Comparison of ENCODE assay signal across 16 mouse cellular contexts in genomic region chr2:80662682-80663081, GRCm38 (mm10).
"Had no signal": no experiment of that assay in that cellular context is flagged by ENCODE, and none has a peak within 500 bp of the region (broad histone marks: within the 10 kb centered on the region; RNA-seq: fewer than 3 reads in every experiment).

No protein-coding gene starts in this region.

- H3K9me3 ChIP-seq: neural tube, embryonic 13.5 days; neural tube, embryonic 15.5 days; stomach, embryonic 15.5 days had no signal

- H3K27me3 ChIP-seq: neural tube, embryonic 13.5 days; neural tube, embryonic 15.5 days; stomach, embryonic 15.5 days had no signal

- H3K4me3 ChIP-seq: neural tube, embryonic 13.5 days; neural tube, embryonic 15.5 days; stomach, embryonic 15.5 days had no signal

- DNase-seq: retina, postnatal 1 day; right cerebral cortex, adult 18-20 months; right cerebral cortex, postnatal 14 days; right cerebral cortex, postnatal 25 days; right cerebral cortex, postnatal 4 days; spleen, adult 18-20 months; thymus, adult 18-20 months; thymus, adult 2 months; thymus, postnatal 14 days; thymus, postnatal 25 days; thymus, postnatal 36 days; thymus, postnatal 4 days had no signal

- H3K4me1 ChIP-seq: neural tube, embryonic 13.5 days; neural tube, embryonic 15.5 days; stomach, embryonic 15.5 days had no signal

- H3K9ac ChIP-seq: neural tube, embryonic 13.5 days; neural tube, embryonic 15.5 days; stomach, embryonic 15.5 days had no signal

- H3K27ac ChIP-seq: neural tube, embryonic 13.5 days; neural tube, embryonic 15.5 days; stomach, embryonic 15.5 days; stomach, postnatal 0 days had no signal

- H3K4me2 ChIP-seq: neural tube, embryonic 13.5 days; neural tube, embryonic 15.5 days; stomach, embryonic 15.5 days had no signal
